Mouse (Mus musculus) forelimb bud, embryonic 11.5 days (tissue): ENCODE data around the gene Olfr715b.
"Not testable (repeated sequence)": the region's sequence is repeated elsewhere in the genome, so short reads cannot be mapped to it uniquely, and the experiment has no call there.

Source experiments
- DNase-seq: peaks from one replicate; pipeline ENCODE4 v3.0.0-alpha.2; 2012; ENCODE audit warnings: low read depth, low spot score

Gene Olfr715b

GRCm38 (mm10) chr7:107110269-107110668 lies at the start of gene Olfr715b:
Olfr715b (minus strand) TSS chr7:107110369.
- DNase-seq: not testable (repeated sequence)

GRCm38 (mm10) chr7:107138027-107138426 lies 27.9 kb upstream of the Olfr715b start, which contains the start of gene Olfr716:
Olfr716 (plus strand) TSS chr7:107138327.
- not testable (repeated sequence) for DNase-seq

- DNase-seq: not testable (repeated sequence)
These were observed 20.8 kb upstream of the Olfr715b start, which contains the start of gene Olfr715 for GRCm38 (mm10) chr7:107130983-107131382. Olfr715 (minus strand) TSS chr7:107131083.

- DNase-seq: no peak
These were observed 17.2 kb downstream of the Olfr715b start, which contains the start of gene Olfr17 for GRCm38 (mm10) chr7:107092920-107093319. Olfr17 (plus strand) TSS chr7:107093220.

GRCm38 (mm10) chr7:107070681-107071080 lies 39.5 kb downstream of the Olfr715b start, which contains the start of gene Olfr714:
Olfr714 (plus strand) TSS chr7:107070981.
- no peak for DNase-seq
